Comparison of ENCODE assay signal across 8 mouse cellular contexts in genomic region chrX:69360238-69361054, GRCm38 (mm10). TPM values are rescaled to one million over a fixed set of nuclear protein-coding genes. Genes with fewer than 3 reads are reported as not detected.
DNase-seq lines count a peak whose midpoint lies in the region; ATAC-seq and TF ChIP-seq lines count a peak whose summit lies in the region.

Aff2 (plus strand) TSS chrX:69360294.

- TF ChIP-seq CTCF in lung, embryonic 14.5 days (IDR thresholded peaks at IDR 0.05; ENCODE audit: low read depth), result no peak
- no peak for TF ChIP-seq CTCF in thymus, adult 2 months (IDR thresholded peaks at IDR 0.05; ENCODE audit: borderline replicate concordance, control insufficient read depth, extremely low read depth, insufficient read depth, low read length, poor library complexity)

- no peaks in the 10 kb centered on the region for H3K9me3 ChIP-seq in lung, embryonic 14.5 days (ENCODE audit: low read depth, low read length)
- H3K9me3 ChIP-seq in embryonic facial prominence, embryonic 12.5 days, result no peaks in the 10 kb centered on the region
- no peaks in the 10 kb centered on the region for H3K9me3 ChIP-seq in heart, embryonic 14.5 days (ENCODE audit: control insufficient read depth, low read length)
- no peaks in the 10 kb centered on the region for H3K9me3 ChIP-seq in liver, embryonic 13.5 days (replicated peaks)
- no peaks in the 10 kb centered on the region for H3K9me3 ChIP-seq in neural tube, embryonic 15.5 days (replicated peaks)

- H3K4me1 ChIP-seq in lung, embryonic 14.5 days (ENCODE audit: insufficient read depth), result no peaks in the 10 kb centered on the region
- H3K4me1 ChIP-seq in embryonic facial prominence, embryonic 12.5 days, result 0 out of 2 replicates have a peak, but pooled peaks cover 4% of the 10 kb centered on the region
- peaks cover 0 to 6% of the 10 kb centered on the region in 2 experiments; a peak in 1 of 4 replicates for H3K4me1 ChIP-seq in heart, embryonic 14.5 days (ENCODE audit: control insufficient read depth in 2 of 2, insufficient read depth in 2 of 2, low read length in 2 of 2)
- no peaks in the 10 kb centered on the region for H3K4me1 ChIP-seq in liver, embryonic 13.5 days (replicated peaks)
- H3K4me1 ChIP-seq in neural tube, embryonic 15.5 days, result peaks cover 5% of the 10 kb centered on the region; the same call in 1 of the 2 replicates
- no peaks in the 10 kb centered on the region for H3K4me1 ChIP-seq in thymus, adult 2 months (replicated peaks; ENCODE audit: control insufficient read depth, insufficient read depth, low read length)

- DNase-seq in lung, embryonic 14.5 days, result peak; percentile 67
- DNase-seq in lung, adult 18-20 months, result no peak
- DNase-seq in kidney, postnatal 25 days, result peak; percentile 17 to 45
- no peak for DNase-seq in liver, embryonic 13.5 days
- no peak for DNase-seq in thymus, adult 2 months

- no peak for TF ChIP-seq POLR2A in thymus, adult 2 months (IDR thresholded peaks at IDR 0.05; ENCODE audit: control insufficient read depth, extremely low read depth, insufficient read depth, low read length, poor library complexity)

- no peak within 1 kb of the TSS for H3K27ac ChIP-seq in lung, embryonic 14.5 days (ENCODE audit: low read depth)
- H3K27ac ChIP-seq in embryonic facial prominence, embryonic 12.5 days, result peak within 1 kb of the TSS; percentile 65; the same call in 1 of the 2 replicates
- peak within 1 kb of the TSS in 1 of 2 experiments; percentile 59; a peak in 2 of 4 replicates for H3K27ac ChIP-seq in heart, embryonic 14.5 days (replicated peaks in 1 of 2; ENCODE audit: control insufficient read depth in 1 of 2, insufficient read depth in 1 of 2, low read depth in 2 of 2, low read length in 2 of 2)
- H3K27ac ChIP-seq in liver, embryonic 13.5 days, result no peak within 1 kb of the TSS
- H3K27ac ChIP-seq in neural tube, embryonic 15.5 days (replicated peaks), result peak within 1 kb of the TSS; percentile 84
- H3K27ac ChIP-seq in thymus, adult 2 months (ENCODE audit: control insufficient read depth, insufficient read depth, low read length), result no peak within 1 kb of the TSS

- no peaks in the 10 kb centered on the region for H3K36me3 ChIP-seq in lung, embryonic 14.5 days (ENCODE audit: insufficient read depth)
- no peaks in the 10 kb centered on the region for H3K36me3 ChIP-seq in embryonic facial prominence, embryonic 12.5 days
- H3K36me3 ChIP-seq in heart, embryonic 14.5 days (ENCODE audit: control insufficient read depth, insufficient read depth, low read length), result no peaks in the 10 kb centered on the region
- no peaks in the 10 kb centered on the region for H3K36me3 ChIP-seq in liver, embryonic 13.5 days
- no peaks in the 10 kb centered on the region for H3K36me3 ChIP-seq in neural tube, embryonic 15.5 days
- H3K36me3 ChIP-seq in thymus, adult 2 months (ENCODE audit: control insufficient read depth, insufficient read depth, low read length), result no peaks in the 10 kb centered on the region

- 8% methylated on average over 58 of the region's 79 CpGs for WGBS in lung, embryonic 14.5 days
- 14% methylated on average over 77 of the region's 79 CpGs for WGBS in embryonic facial prominence, embryonic 12.5 days
- 15% methylated on average over 61 of the region's 79 CpGs for WGBS in heart, embryonic 14.5 days
- WGBS in liver, embryonic 13.5 days (ENCODE audit: insufficient replicate concordance), result 10% methylated on average over 68 of the region's 79 CpGs
- WGBS in neural tube, embryonic 15.5 days, result 20% methylated on average over 70 of the region's 79 CpGs
- 2% methylated on average over 55 of the region's 79 CpGs for WGBS in thymus, adult 2 months

- peak within 1 kb of the TSS; percentile 54 for H3K9ac ChIP-seq in lung, embryonic 14.5 days
- peak within 1 kb of the TSS; percentile 70 for H3K9ac ChIP-seq in embryonic facial prominence, embryonic 12.5 days
- H3K9ac ChIP-seq in heart, embryonic 14.5 days (ENCODE audit: low read length), result peak within 1 kb of the TSS; percentile 77
- H3K9ac ChIP-seq in liver, embryonic 13.5 days, result no peak within 1 kb of the TSS
- peak within 1 kb of the TSS; percentile 63 for H3K9ac ChIP-seq in neural tube, embryonic 15.5 days (replicated peaks)

- peak within 1 kb of the TSS; percentile 64 for H3K4me2 ChIP-seq in lung, embryonic 14.5 days
- H3K4me2 ChIP-seq in embryonic facial prominence, embryonic 12.5 days (replicated peaks), result peak within 1 kb of the TSS; percentile 56
- peak within 1 kb of the TSS; percentile 70 for H3K4me2 ChIP-seq in heart, embryonic 14.5 days (ENCODE audit: low read length)
- peak within 1 kb of the TSS; percentile 49 for H3K4me2 ChIP-seq in liver, embryonic 13.5 days
- peak within 1 kb of the TSS; percentile 62 for H3K4me2 ChIP-seq in neural tube, embryonic 15.5 days

- peak within 1 kb of the TSS; percentile 53 for H3K4me3 ChIP-seq in lung, embryonic 14.5 days (ENCODE audit: low read depth, low read length)
- H3K4me3 ChIP-seq in embryonic facial prominence, embryonic 12.5 days, result peak within 1 kb of the TSS; percentile 62
- H3K4me3 ChIP-seq in heart, embryonic 14.5 days (ENCODE audit: control insufficient read depth in 1 of 2, insufficient read depth in 1 of 2, low read depth in 1 of 2, low read length in 2 of 2), result peak within 1 kb of the TSS; percentile 59 to 89
- peak within 1 kb of the TSS; percentile 51 for H3K4me3 ChIP-seq in liver, embryonic 13.5 days (replicated peaks)
- peak within 1 kb of the TSS; percentile 59 for H3K4me3 ChIP-seq in neural tube, embryonic 15.5 days (replicated peaks)
- H3K4me3 ChIP-seq in thymus, adult 2 months (ENCODE audit: control insufficient read depth, insufficient read depth, low read length), result no peak within 1 kb of the TSS

- peak; percentile 89 for ATAC-seq in lung, embryonic 14.5 days (ENCODE audit: insufficient read depth)
- ATAC-seq in embryonic facial prominence, embryonic 12.5 days (ENCODE audit: insufficient number of reproducible peaks, insufficient read depth, low FRiP score, low TSS enrichment), result peak; percentile 89
- no peak for ATAC-seq in heart, embryonic 14.5 days (ENCODE audit: insufficient number of reproducible peaks, insufficient read depth, low FRiP score, low read depth)
- no peak for ATAC-seq in liver, embryonic 13.5 days (ENCODE audit: low read depth)
- ATAC-seq in neural tube, embryonic 15.5 days (ENCODE audit: low FRiP score), result peak; percentile 95

- peaks cover 6% of the 10 kb centered on the region for H3K27me3 ChIP-seq in lung, embryonic 14.5 days (ENCODE audit: insufficient read depth, low read length)
- peaks cover 23% of the 10 kb centered on the region for H3K27me3 ChIP-seq in embryonic facial prominence, embryonic 12.5 days
- H3K27me3 ChIP-seq in heart, embryonic 14.5 days (ENCODE audit: control insufficient read depth, insufficient read depth, low read length), result no peaks in the 10 kb centered on the region
- H3K27me3 ChIP-seq in liver, embryonic 13.5 days, result peaks cover 31% of the 10 kb centered on the region
- no peaks in the 10 kb centered on the region for H3K27me3 ChIP-seq in neural tube, embryonic 15.5 days (replicated peaks)
- peaks cover 4% of the 10 kb centered on the region; the same call in 1 of the 2 replicates for H3K27me3 ChIP-seq in thymus, adult 2 months (ENCODE audit: control insufficient read depth, insufficient read depth, low read length)

RNA-seq across cellular contexts. Expression of gene Aff2, which starts in this region (rescaled TPM):
- 4.5 and 5.0 TPM in 2 replicates for polyA plus RNA-seq in lung, embryonic 14.5 days (2014; fragmentation: Nextera tagmentation; extraction: Ambion mirVana)
- 11.1 and 12.5 TPM in 2 replicates for polyA plus RNA-seq in embryonic facial prominence, embryonic 12.5 days (2016; fragmentation: Nextera tagmentation; extraction: Ambion mirVana)
- 7.6 and 8.6 TPM in 2 replicates for polyA plus RNA-seq in heart, embryonic 14.5 days (2014; fragmentation: Nextera tagmentation; extraction: Ambion mirVana)
- polyA plus RNA-seq in liver, embryonic 13.5 days (2015; fragmentation: Nextera tagmentation; extraction: Ambion mirVana), result 0.24 and 0.81 TPM in 2 replicates
- 10.4 and 12.7 TPM in 2 replicates for polyA plus RNA-seq in neural tube, embryonic 15.5 days (2015; fragmentation: Nextera tagmentation; extraction: Ambion mirVana)
- polyA plus RNA-seq in thymus, adult 2 months (2012; rRNA removed), result 0.11 and 0.36 TPM in 2 replicates

Comparison
In these comparisons a context has a peak if more than half of its experiments do, and no peak if none do; other contexts are left out.
1. DNase-seq: peak in lung, embryonic 14.5 days (single experiment) and kidney, postnatal 25 days (2 of 2); none in lung, adult 18-20 months (0 of 2), liver, embryonic 13.5 days (single experiment) and thymus, adult 2 months (single experiment).
2. ATAC-seq: peak in lung, embryonic 14.5 days (single experiment), embryonic facial prominence, embryonic 12.5 days (single experiment) and neural tube, embryonic 15.5 days (single experiment); none in heart, embryonic 14.5 days (single experiment) and liver, embryonic 13.5 days (single experiment).
3. H3K27ac ChIP-seq: peak in embryonic facial prominence, embryonic 12.5 days (single experiment) and neural tube, embryonic 15.5 days (single experiment); none in lung, embryonic 14.5 days (single experiment), liver, embryonic 13.5 days (single experiment) and thymus, adult 2 months (single experiment).
4. Peak in every context shown above with its lines, with median percentiles within 50 percentile points of each other: H3K4me2 ChIP-seq.